Mouse (Mus musculus) hindbrain, postnatal 0 days (tissue): ENCODE results near the gene Ptges2. TPM values are rescaled to one million over a fixed set of nuclear protein-coding genes. Genes with fewer than 3 reads are reported as not detected.

Experiments used
- ATAC-seq: fragments of 200-750 bp; cut with Nextera tagmentation; 2 replicates; pipeline ENCODE4 v1.8.0; 2017; ENCODE audit warnings: mild to moderate bottlenecking, moderate TSS enrichment, moderate library complexity
- DNase-seq: peaks from one replicate; pipeline ENCODE4 v3.0.0-alpha.2; 2015; ENCODE audit warnings: low spot score
- H3K27ac ChIP-seq: fragments of 300-500 bp; sonication (generic); 2 replicates; pipeline ENCODE4 v1.5.1; 2014; ENCODE audit warnings: mild to moderate bottlenecking
- H3K27me3 ChIP-seq: fragments of 300-500 bp; sonication (generic); 2 replicates; pipeline ENCODE4 v1.6.1; 2014; ENCODE audit warnings: low read length, mixed read lengths; ENCODE audit not compliant: insufficient read depth
- H3K36me3 ChIP-seq: fragments of 300-500 bp; sonication (generic); 2 replicates; pipeline ENCODE4 v1.6.1; 2014; ENCODE audit warnings: low read length, mixed read lengths; ENCODE audit not compliant: insufficient read depth
- H3K4me1 ChIP-seq: fragments of 300-500 bp; sonication (generic); 2 replicates; pipeline ENCODE4 v1.6.1; 2014; ENCODE audit warnings: antibody characterized with exemption, low read length, mixed read lengths; ENCODE audit not compliant: insufficient read depth
- H3K4me2 ChIP-seq: fragments of 300-500 bp; sonication (generic); 2 replicates; pipeline ENCODE4 v1.6.1; 2014; ENCODE audit warnings: low read depth, mild to moderate bottlenecking, low read length, moderate library complexity, mixed read lengths
- H3K4me3 ChIP-seq: fragments of 300-500 bp; sonication (generic); 2 replicates; pipeline ENCODE4 v1.5.1; 2014; ENCODE audit warnings: low read length
- H3K9ac ChIP-seq: fragments of 300-500 bp; sonication (generic); replicated peaks from 2 replicates; pipeline ENCODE4 v1.6.1; 2014; ENCODE audit warnings: mild to moderate bottlenecking, low read length, moderate library complexity, mixed read lengths
- H3K9me3 ChIP-seq: fragments of 300-500 bp; sonication (generic); 2 replicates; pipeline ENCODE4 v1.6.1; 2016; ENCODE audit warnings: low read length, mixed read lengths
- CTCF ChIP-seq: IDR thresholded peaks from 2 replicates; pipeline ENCODE4 v1.5.1; 2016; ENCODE audit warnings: antibody characterized with exemption, control low read depth, low read depth
- WGBS: fragments of 180-500 bp; shearing (Covaris S2); extraction: QIAGEN DNeasy Blood & Tissue Kit; methylation state at CpG from one replicate; pipeline ENCODE4 v1.1.7; 2014; 5-methylcytosine and 5-hydroxymethylcytosine counted together
- polyA plus RNA-seq: library from polyadenylated mRNA; unstranded; fragments of >200 nt; fragmentation: Nextera tagmentation; extraction: Ambion mirVana; gene quantifications from 2 replicates; pipeline ENCODE4 v1.2.1, GENCODE M21; 2015
- total RNA-seq: library from RNA; depleted of rRNA; stranded (reverse); fragments of >200 nt; gene quantifications from 2 replicates; pipeline ENCODE4 v1.2.3, GENCODE M21; 2014

Ptges2 gene
- total and polyA plus RNA-seq, 2 experiments from 2014 or later: 41.3 to 55.6 TPM

DNA sequence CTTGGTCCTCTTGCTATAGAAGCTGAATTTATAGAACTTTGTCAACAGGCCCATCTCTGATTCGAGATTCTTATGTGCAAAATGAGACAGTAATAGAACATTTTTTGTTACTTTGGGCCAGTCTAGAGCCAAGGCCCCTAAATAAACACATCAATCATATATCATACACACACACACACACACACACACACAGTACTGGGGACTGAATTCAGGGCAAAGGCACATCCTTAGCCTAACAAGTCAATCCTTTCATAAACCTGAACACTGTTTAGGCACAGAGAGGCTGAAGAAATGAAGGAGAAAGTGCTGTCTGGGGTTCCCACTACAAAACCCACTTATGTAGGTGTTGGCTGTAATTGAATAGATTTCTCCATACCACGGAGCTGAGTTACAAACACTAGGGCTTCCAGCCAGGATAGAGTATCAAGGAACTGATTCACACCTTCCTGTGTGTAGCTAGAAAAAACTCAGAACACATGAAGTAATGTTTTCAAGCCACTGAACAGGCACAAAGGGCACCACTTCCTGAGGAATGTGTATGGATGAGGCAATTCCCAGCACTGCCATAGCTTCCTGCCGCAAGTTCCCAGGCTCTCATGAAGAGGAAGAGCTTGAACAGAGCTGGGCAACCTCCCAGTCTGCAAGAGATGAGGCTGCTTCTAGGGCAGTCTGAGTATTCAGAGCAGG is 41.1 kb downstream of the Ptges2 start:
- H3K9me3 ChIP-seq: no peaks in the 10 kb centered on the region
- H3K27ac ChIP-seq: peak overlapping the region; percentile 71
- no peak overlapping the region for H3K4me2 ChIP-seq
- peaks cover 5% of the 10 kb centered on the region; the same call in 1 of the 2 replicates for H3K4me1 ChIP-seq
- DNase-seq: peak; percentile 42
- peak; percentile 80 for ATAC-seq
- no peak overlapping the region for H3K4me3 ChIP-seq
- H3K27me3 ChIP-seq: no peaks in the 10 kb centered on the region
- 43% methylated on average over 3 of the region's 3 CpGs for WGBS
- no peak for TF ChIP-seq CTCF
- H3K36me3 ChIP-seq: no peaks in the 10 kb centered on the region
- H3K9ac ChIP-seq: no peak overlapping the region

DNA sequence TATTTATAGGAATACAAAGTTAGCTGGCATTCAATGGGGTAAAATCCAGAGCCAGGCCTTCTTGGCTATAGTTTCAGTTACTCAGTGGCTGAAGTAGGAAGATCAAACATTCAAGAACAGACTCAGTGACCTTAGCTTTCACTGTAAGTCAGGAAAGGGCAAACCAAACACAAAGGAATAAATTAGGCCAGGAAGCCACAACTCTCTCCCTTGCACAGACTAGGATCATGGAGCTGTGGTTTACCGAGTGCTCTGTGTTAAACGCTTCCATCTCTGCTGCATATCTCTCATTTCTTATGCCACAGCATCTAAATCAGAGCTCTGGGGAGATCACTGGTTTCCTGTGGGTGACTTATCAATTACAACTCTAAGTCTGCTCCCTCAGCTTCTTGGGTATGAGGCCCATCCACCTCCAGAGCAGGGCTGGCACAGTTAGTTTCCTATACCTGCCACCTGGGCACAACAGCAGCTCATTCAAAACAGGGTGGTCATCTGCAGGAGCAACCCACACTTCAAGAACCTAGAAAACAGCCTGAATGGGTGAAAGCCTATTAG is 42.0 kb downstream of the Ptges2 start:
- no peak overlapping the region for H3K9ac ChIP-seq
- no peaks in the 10 kb centered on the region for H3K36me3 ChIP-seq
- TF ChIP-seq CTCF: no peak

DNA sequence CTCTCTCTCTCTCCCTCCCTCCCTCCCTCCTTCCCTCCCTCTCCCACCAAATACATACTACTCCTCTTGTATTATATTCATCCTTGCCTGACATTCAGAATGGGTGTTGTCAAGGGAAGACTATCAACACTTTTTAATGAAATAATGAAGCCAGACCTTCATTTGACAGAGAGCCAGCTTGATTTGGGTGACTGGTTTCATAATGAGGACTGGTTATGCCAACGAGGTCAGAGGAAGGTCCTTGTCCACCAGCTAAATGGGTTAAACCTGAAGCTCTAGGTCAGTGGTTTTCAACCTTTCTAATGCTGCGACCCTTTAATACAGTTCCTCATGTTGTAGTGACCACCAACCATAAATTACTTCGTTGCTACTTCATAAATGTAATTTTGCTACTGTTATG is 43.0 kb downstream of the Ptges2 start:
- 89% methylated on average over 3 of the region's 3 CpGs for WGBS
- Histone ChIP-seq H3K27me3 (no peaks in the 10 kb centered on the region), H3K27ac (no peak overlapping the region), H3K9ac (no peak overlapping the region), H3K9me3 (no peaks in the 10 kb centered on the region), H3K4me3 (no peak overlapping the region), H3K4me2 (no peak overlapping the region), H3K4me1 (peaks cover 5% of the 10 kb centered on the region; the same call in 1 of the 2 replicates), H3K36me3 (no peaks in the 10 kb centered on the region)
- DNase-seq (no peak), ATAC-seq (no peak)
- TF ChIP-seq CTCF: no peak

More for the DNA sequence above, 42.0 kb downstream of the Ptges2 start:
- H3K27ac ChIP-seq: peak overlapping the region; percentile 71
- no peak overlapping the region for H3K4me2 ChIP-seq
- DNase-seq: no peak
- ATAC-seq: no peak
- no peaks in the 10 kb centered on the region for H3K27me3 ChIP-seq
- no peaks in the 10 kb centered on the region for H3K9me3 ChIP-seq
- no peak overlapping the region for H3K4me3 ChIP-seq
- WGBS: 54% methylated on average over 2 of the region's 2 CpGs
- H3K4me1 ChIP-seq: peaks cover 5% of the 10 kb centered on the region; the same call in 1 of the 2 replicates

DNA sequence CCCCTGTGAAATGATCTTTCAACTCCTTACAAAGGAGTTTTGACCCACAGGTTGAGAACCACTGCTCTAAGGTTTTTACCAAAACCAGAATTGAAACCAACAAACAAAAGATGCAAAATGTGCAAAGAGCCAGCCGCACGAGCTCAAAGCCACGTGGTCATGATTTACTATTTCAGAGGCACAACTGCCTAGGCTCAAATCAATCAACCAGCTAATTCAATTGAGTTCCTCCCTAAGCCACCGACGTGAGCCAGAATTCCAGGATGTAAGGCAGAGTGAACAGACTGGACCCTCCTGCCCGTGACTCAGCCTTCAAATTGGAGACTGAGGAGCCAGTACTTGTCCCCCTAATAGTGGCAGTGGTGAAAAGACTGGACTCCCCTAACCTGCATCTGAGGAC is 43.5 kb downstream of the Ptges2 start:
- no peak overlapping the region for H3K9ac ChIP-seq
- H3K36me3 ChIP-seq: no peaks in the 10 kb centered on the region
- 22% methylated on average over 6 of the region's 6 CpGs for WGBS
- H3K4me3 ChIP-seq: no peak overlapping the region
- peaks cover 5% of the 10 kb centered on the region; the same call in 1 of the 2 replicates for H3K4me1 ChIP-seq
- ATAC-seq (no peak), DNase-seq (no peak)
- no peak overlapping the region for H3K4me2 ChIP-seq
- no peaks in the 10 kb centered on the region for H3K27me3 ChIP-seq
- TF ChIP-seq CTCF: no peak
- peak overlapping the region; percentile 20; the same call in 1 of the 2 replicates for H3K27ac ChIP-seq
- H3K9me3 ChIP-seq: no peaks in the 10 kb centered on the region

DNA sequence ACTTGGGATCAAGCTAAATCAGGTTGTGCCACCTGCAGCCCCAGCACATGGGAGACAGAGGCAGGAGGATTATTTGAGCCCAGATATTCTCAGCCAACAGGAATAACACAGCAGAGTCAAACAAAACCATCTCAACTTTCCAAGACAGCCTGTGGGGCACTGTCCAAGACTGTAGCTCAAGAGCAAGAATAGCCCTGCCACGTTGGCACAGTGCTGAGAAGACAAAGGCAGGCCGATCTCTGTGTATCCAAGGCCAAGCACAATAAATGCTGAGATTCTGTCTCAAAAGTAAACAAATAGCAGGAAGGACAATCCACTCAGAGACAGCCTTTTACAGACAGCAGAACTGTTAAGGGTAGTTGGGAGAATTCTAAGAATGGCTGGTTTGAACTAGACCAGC is 44.5 kb downstream of the Ptges2 start:
- ATAC-seq: no peak
- H3K27ac ChIP-seq: peak overlapping the region; percentile 54

DNA sequence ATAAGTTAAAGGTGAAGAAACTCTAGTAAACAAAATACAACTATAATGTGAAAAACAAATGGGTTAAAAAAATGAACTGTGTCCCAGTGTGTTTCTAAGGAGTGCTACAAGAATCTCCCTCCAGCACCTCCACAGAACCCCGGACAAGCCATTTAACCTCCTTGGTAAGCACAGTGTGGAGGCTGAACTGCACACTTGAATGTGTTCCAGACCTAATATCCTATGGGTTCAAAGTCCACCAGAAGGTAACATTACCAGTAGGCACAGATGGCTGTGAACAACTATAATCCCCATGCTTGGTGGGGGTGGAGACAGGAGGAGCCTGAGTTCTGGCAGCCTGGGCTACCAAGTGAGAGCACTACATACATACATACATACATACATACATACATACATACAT is 44.9 kb downstream of the Ptges2 start:
- H3K4me1 ChIP-seq: peaks cover 5% of the 10 kb centered on the region; the same call in 1 of the 2 replicates
- H3K9ac ChIP-seq: no peak overlapping the region
- DNase-seq (no peak), ATAC-seq (no peak)
- H3K4me3 ChIP-seq: no peak overlapping the region
- 42% methylated on average over 1 of the region's 1 CpGs for WGBS
- no peak overlapping the region for H3K27ac ChIP-seq
- no peak overlapping the region for H3K4me2 ChIP-seq
- no peaks in the 10 kb centered on the region for H3K9me3 ChIP-seq
- H3K36me3 ChIP-seq: no peaks in the 10 kb centered on the region
- TF ChIP-seq CTCF: no peak
- no peaks in the 10 kb centered on the region for H3K27me3 ChIP-seq

More for the DNA sequence above, 44.5 kb downstream of the Ptges2 start:
- WGBS: 34% methylated on average over 2 of the region's 2 CpGs
- H3K9me3 ChIP-seq: no peaks in the 10 kb centered on the region
- no peak overlapping the region for H3K4me3 ChIP-seq
- no peak overlapping the region for H3K9ac ChIP-seq
- no peaks in the 10 kb centered on the region for H3K36me3 ChIP-seq
- H3K27me3 ChIP-seq: no peaks in the 10 kb centered on the region
- DNase-seq: no peak
- no peak for TF ChIP-seq CTCF
- no peak overlapping the region for H3K4me2 ChIP-seq
- H3K4me1 ChIP-seq: peaks cover 5% of the 10 kb centered on the region; the same call in 1 of the 2 replicates

DNA sequence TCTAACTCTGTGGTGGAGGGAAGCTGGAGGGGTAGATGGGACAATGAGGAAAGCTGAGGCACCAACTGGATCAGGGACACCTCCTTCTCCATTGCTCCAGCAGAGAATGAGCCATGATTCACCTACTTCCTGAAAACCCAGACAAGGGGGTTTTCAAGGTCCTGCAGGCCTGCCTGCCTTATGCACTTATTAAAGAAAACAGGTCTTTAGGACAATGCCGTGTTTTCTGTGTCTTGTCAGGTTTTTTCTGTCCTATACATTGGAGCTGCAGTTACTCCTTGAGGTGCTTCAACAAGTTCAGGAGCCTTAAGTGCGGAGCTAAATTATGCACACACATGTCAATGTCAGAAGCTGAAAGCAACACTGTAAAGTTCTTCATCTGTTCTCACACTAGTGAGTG is 45.9 kb downstream of the Ptges2 start:
- H3K9ac ChIP-seq: no peak overlapping the region
- no peak for ATAC-seq
- DNase-seq: no peak
- H3K4me1 ChIP-seq: peaks cover 5% of the 10 kb centered on the region; the same call in 1 of the 2 replicates
- H3K4me3 ChIP-seq: no peak overlapping the region
- no peaks in the 10 kb centered on the region for H3K27me3 ChIP-seq
- no peak for TF ChIP-seq CTCF
- H3K9me3 ChIP-seq: no peaks in the 10 kb centered on the region
- no peak overlapping the region for H3K27ac ChIP-seq
- WGBS: 92% methylated on average over 2 of the region's 2 CpGs
- H3K36me3 ChIP-seq: no peaks in the 10 kb centered on the region
- no peak overlapping the region for H3K4me2 ChIP-seq
